Mouse (Mus musculus) heart, adult 2 months (tissue): Measurements from ENCODE around the gene Sdk2.

Experiments used
- CTCF ChIP-seq: fragments of 200-600 bp; IDR thresholded peaks from 2 replicates; pipeline ENCODE4 v1.8.1; 2022; ENCODE audit warnings: antibody characterized with exemption, mild to moderate bottlenecking, moderate library complexity
- POLR2A ChIP-seq: fragments of 200-500 bp; IDR thresholded peaks from 2 replicates; pipeline ENCODE4 v1.6.1; 2011; ENCODE audit warnings: mild to moderate bottlenecking, low read depth, low read length, control low read depth; ENCODE audit not compliant: insufficient read depth

DNA sequence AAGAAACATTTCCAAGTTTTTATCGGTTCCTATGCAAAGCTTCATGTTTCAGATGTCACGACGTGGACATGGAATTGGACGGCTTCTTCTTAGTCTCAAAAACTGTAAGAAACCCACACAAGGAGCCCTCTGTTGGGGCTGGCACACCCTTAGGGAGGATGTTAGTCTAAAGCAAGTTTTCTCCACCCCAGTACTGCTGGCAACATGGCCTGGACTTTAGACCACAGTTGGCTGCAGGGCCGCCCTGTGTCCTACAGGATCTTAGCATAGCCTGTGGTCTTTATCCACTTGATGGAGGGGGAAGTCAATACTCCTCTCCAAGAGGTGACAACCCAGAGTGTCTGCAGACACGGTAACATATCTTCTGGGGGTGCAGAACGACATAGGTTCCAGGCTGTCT lies 36.6 kb downstream of the Sdk2 start:
- TF ChIP-seq CTCF (no peak), POLR2A (no peak)
